8 mouse cellular contexts compared by ENCODE assay signal in the genomic region with DNA sequence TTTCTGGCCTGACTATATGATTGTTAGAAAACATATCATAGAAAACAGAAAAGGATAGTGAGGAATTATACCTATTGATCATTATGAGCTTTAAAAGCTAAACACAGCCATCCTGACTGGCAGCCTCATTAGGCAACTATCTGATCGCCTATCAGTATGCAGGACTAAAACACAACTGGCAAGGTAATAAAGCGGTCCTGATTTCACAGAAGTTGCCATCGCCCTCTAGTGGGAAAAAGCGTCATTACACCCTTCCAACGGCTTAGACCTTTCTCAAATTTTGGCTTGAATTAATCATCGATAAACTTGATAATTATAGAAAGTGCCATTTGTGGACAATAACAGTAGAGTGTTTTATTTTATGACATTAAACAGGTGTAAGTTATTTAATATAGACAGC. TPM values are rescaled to one million over a fixed set of nuclear protein-coding genes. Genes with fewer than 3 reads are reported as not detected.
DNase-seq lines count a peak whose midpoint lies in the region; ATAC-seq lines count a peak whose summit lies in the region.

No protein-coding gene starts in this region.

- H3K9ac ChIP-seq in forebrain, embryonic 11.5 days (ENCODE audit: low read length) = no peak overlapping the region
- no peak overlapping the region for H3K9ac ChIP-seq in intestine, embryonic 15.5 days

- no peaks in the 10 kb centered on the region for H3K9me3 ChIP-seq in forebrain, embryonic 11.5 days (ENCODE audit: control insufficient read depth, low read length)
- H3K9me3 ChIP-seq in intestine, embryonic 15.5 days = no peaks in the 10 kb centered on the region

- H3K36me3 ChIP-seq in forebrain, embryonic 11.5 days (ENCODE audit: control insufficient read depth, insufficient read depth, low read length) = no peaks in the 10 kb centered on the region
- H3K36me3 ChIP-seq in intestine, embryonic 15.5 days = no peaks in the 10 kb centered on the region

- no peaks in the 10 kb centered on the region for H3K27me3 ChIP-seq in forebrain, embryonic 11.5 days (ENCODE audit: control insufficient read depth, insufficient read depth, low read length)
- H3K27me3 ChIP-seq in intestine, embryonic 15.5 days (replicated peaks) = no peaks in the 10 kb centered on the region

- H3K27ac ChIP-seq in forebrain, embryonic 11.5 days (ENCODE audit: low read depth, low read length) = no peak overlapping the region
- no peak overlapping the region for H3K27ac ChIP-seq in intestine, embryonic 15.5 days

- no peak overlapping the region for H3K4me3 ChIP-seq in forebrain, embryonic 11.5 days (ENCODE audit: low read depth, low read length)
- no peak overlapping the region for H3K4me3 ChIP-seq in intestine, embryonic 15.5 days (replicated peaks)

- WGBS in forebrain, embryonic 11.5 days = 16% methylated on average over 6 of the region's 6 CpGs
- WGBS in intestine, embryonic 15.5 days = 14% methylated on average over 6 of the region's 6 CpGs

- no peaks in the 10 kb centered on the region for H3K4me1 ChIP-seq in forebrain, embryonic 11.5 days (replicated peaks; ENCODE audit: control insufficient read depth, insufficient read depth, low read length)
- H3K4me1 ChIP-seq in intestine, embryonic 15.5 days (replicated peaks) = no peaks in the 10 kb centered on the region

- DNase-seq in urinary bladder, adult 18-20 months (ENCODE audit: low spot score in 2 of 2) = peak; percentile 7 to 33
- no peak for DNase-seq in urinary bladder, postnatal 10 days (ENCODE audit: low spot score)
- peak; percentile 38 for DNase-seq in adrenal gland, postnatal 25 days
- DNase-seq in forebrain, embryonic 11.5 days (ENCODE audit: low spot score) = peak; percentile 75
- DNase-seq in left cerebral cortex, postnatal 36 days (ENCODE audit: low spot score in 2 of 2) = peak; percentile 43 to 44
- DNase-seq in neural tube, embryonic 10.5 days (ENCODE audit: extremely low spot score, low spot score) = peak; percentile 45
- peak; percentile 61 for DNase-seq in thymus, postnatal 4 days

- ATAC-seq in forebrain, embryonic 11.5 days (replicated peaks; ENCODE audit: low FRiP score) = peak; percentile 76; the same call in 1 of the 2 replicates
- ATAC-seq in intestine, embryonic 15.5 days = peak; percentile 47; the same call in 1 of the 2 replicates

- H3K4me2 ChIP-seq in forebrain, embryonic 11.5 days (ENCODE audit: low read depth, low read length, severe bottlenecking) = no peak overlapping the region
- H3K4me2 ChIP-seq in intestine, embryonic 15.5 days (replicated peaks) = no peak overlapping the region

- intact Hi-C loops in left cerebral cortex, postnatal 36 days (cut with DNase I) = loop anchor here (2.0 to 10.0 kb wide), 2 partner anchors 480 to 592 kb away; no protein-coding TSS in a partner anchor

RNA-seq across cellular contexts. Expression of a gene that starts 9.2 kb away (rescaled TPM):
- 31.4 and 36.1 TPM in 2 replicates for total RNA-seq in adrenal gland, postnatal 25 days (2021)
- polyA plus RNA-seq in forebrain, embryonic 11.5 days (2014; fragmentation: Nextera tagmentation; extraction: Ambion mirVana) = 48.4 and 48.8 TPM in 2 replicates
- polyA plus RNA-seq in intestine, embryonic 15.5 days (2015; fragmentation: Nextera tagmentation; extraction: Ambion mirVana) = 29.2 and 30.0 TPM in 2 replicates
- 10 to 100 TPM; 26.5 to 29.3 TPM for total RNA-seq in left cerebral cortex, postnatal 36 days (2021)
